Mouse (Mus musculus) midbrain, embryonic 10.5 days (tissue): Measurements from ENCODE around the gene Ccl6. TPM values are rescaled to one million over a fixed set of nuclear protein-coding genes. Genes with fewer than 3 reads are reported as not detected.
"Not testable (repeated sequence)": the region's sequence is repeated elsewhere in the genome, so short reads cannot be mapped to it uniquely, and the experiment has no call there.

Experiments
- DNase-seq: peaks from one replicate; pipeline ENCODE4 v3.0.0-alpha.2; 2017; ENCODE audit warnings: low spot score
- H3K27ac ChIP-seq: fragments of 300-500 bp; sonication (generic); replicated peaks from 2 replicates; pipeline ENCODE4 v1.5.1; 2016; ENCODE audit warnings: mild to moderate bottlenecking
- H3K27me3 ChIP-seq: fragments of 300-500 bp; sonication (generic); 2 replicates; pipeline ENCODE4 v1.6.1; 2016; ENCODE audit warnings: low read depth, mild to moderate bottlenecking; ENCODE audit not compliant: poor library complexity, severe bottlenecking
- H3K36me3 ChIP-seq: fragments of 300-500 bp; sonication (generic); 2 replicates; pipeline ENCODE4 v1.6.1; 2016; ENCODE audit warnings: mild to moderate bottlenecking, moderate library complexity
- H3K4me1 ChIP-seq: fragments of 300-500 bp; sonication (generic); 2 replicates; pipeline ENCODE4 v1.6.1; 2016
- H3K4me3 ChIP-seq: fragments of 300-500 bp; sonication (generic); 2 replicates; pipeline ENCODE4 v1.5.1; 2016; ENCODE audit warnings: mild to moderate bottlenecking, moderate library complexity
- H3K9me3 ChIP-seq: fragments of 300-500 bp; sonication (generic); replicated peaks from 2 replicates; pipeline ENCODE4 v1.6.1; 2016; ENCODE audit warnings: mild to moderate bottlenecking
- WGBS: fragments of 180-500 bp; shearing (Covaris S2); methylation state at CpG from one replicate; pipeline ENCODE4 v1.1.7; 2016; 5-methylcytosine and 5-hydroxymethylcytosine counted together
- polyA plus RNA-seq: library from polyadenylated mRNA; unstranded; fragments of >200 nt; fragmentation: Nextera tagmentation; extraction: Ambion mirVana; gene quantifications from 2 replicates; pipeline ENCODE4 v1.2.1, GENCODE M21; 2016

Ccl6 gene
- polyA plus RNA-seq, 1 experiment from 2014 or later, result 2.1 TPM

- WGBS, result 84% methylated on average over 3 of the region's 3 CpGs
- no peaks in the 10 kb centered on the region for H3K9me3 ChIP-seq
Measured at GRCm38 (mm10) chr11:83568786-83569185, 24.1 kb downstream of the Ccl6 start.

DNA sequence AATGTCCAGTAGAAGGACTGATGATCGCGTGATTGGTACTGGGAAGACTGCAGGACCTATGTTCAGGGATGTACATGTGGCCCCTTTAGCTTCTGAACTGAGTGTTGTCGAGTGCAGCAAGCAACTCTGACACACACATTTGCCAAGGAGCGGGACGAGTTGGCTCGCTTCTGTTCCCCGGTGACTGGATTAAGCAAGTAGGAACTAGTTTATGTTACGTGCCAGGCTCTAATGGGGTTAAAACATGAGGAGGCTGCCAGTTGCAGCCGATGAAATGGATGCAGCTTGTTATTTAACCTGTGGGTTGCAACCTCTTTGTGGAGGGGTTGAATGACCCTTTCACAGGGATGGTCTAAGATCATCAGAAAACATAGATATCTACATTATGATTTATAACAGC is 24.8 kb downstream of the Ccl6 start:
- 94% methylated on average over 9 of the region's 9 CpGs for WGBS
- Histone ChIP-seq H3K4me1 (no peaks in the 10 kb centered on the region), H3K27ac (no peak overlapping the region), H3K27me3 (no peaks in the 10 kb centered on the region), H3K4me3 (no peak overlapping the region), H3K36me3 (no peaks in the 10 kb centered on the region), H3K9me3 (no peaks in the 10 kb centered on the region)
- DNase-seq, result no peak

More at GRCm38 (mm10) chr11:83568786-83569185, 24.1 kb downstream of the Ccl6 start:
- DNase-seq, result peak; percentile 3
- no peak overlapping the region for H3K4me3 ChIP-seq
- H3K36me3 ChIP-seq, result no peaks in the 10 kb centered on the region
- no peaks in the 10 kb centered on the region for H3K27me3 ChIP-seq
- H3K27ac ChIP-seq, result no peak overlapping the region
- H3K4me1 ChIP-seq, result no peaks in the 10 kb centered on the region

DNA sequence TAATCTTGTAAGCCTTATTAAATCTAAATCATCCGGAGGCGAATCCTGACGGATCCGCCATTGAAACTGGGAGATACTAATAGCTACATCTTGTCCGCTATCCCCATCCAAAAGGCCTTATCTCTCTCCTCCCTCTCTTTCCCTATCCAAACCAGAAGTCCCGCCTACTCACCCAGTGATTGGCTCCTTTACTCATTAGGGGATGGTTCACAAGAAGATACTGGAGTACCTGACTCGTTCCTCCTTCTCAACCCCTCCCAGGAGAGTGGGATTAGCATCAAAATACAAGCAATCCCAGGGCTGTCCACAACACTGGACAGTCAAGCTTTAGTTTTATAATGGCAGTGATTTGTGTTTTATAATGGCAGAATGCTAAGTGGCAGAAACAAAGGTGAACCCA is 25.6 kb downstream of the Ccl6 start:
- Histone ChIP-seq H3K27ac (no peak overlapping the region), H3K4me1 (no peaks in the 10 kb centered on the region), H3K27me3 (no peaks in the 10 kb centered on the region), H3K4me3 (no peak overlapping the region), H3K36me3 (no peaks in the 10 kb centered on the region), H3K9me3 (no peaks in the 10 kb centered on the region)
- 65% methylated on average over 7 of the region's 7 CpGs for WGBS
- no peak for DNase-seq

GRCm38 (mm10) chr11:83566617-83567016 is 26.3 kb downstream of the Ccl6 start:
- Histone ChIP-seq H3K4me3 (no peak overlapping the region), H3K27ac (no peak overlapping the region), H3K27me3 (no peaks in the 10 kb centered on the region), H3K36me3 (no peaks in the 10 kb centered on the region), H3K4me1 (no peaks in the 10 kb centered on the region), H3K9me3 (no peaks in the 10 kb centered on the region)
- DNase-seq, result no peak

DNA sequence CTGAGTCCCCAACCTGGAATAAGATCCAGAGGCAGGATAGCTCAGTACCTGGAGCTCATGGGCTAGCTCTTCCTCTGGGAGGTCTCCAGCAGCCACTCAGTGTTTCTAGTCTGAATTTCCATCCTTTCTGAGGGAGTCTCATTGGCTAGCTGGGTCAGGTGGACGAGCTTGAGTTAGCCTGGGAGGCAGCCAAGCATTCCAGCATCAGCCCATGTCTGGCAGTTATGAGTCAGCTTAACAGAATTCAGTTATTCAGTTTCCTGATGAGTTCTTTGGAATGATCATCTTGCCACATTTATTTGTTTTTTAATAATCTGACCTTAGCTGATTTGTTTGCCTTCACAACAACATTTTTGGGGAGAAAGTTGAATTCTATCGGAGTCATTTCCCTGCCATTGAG is 29.1 kb downstream of the Ccl6 start:
- WGBS, result 81% methylated on average over 2 of the region's 2 CpGs
- no peak overlapping the region for H3K4me3 ChIP-seq
- 0 out of 2 replicates have a peak, but pooled peaks cover 3% of the 10 kb centered on the region for H3K4me1 ChIP-seq
- DNase-seq, result no peak
- H3K27me3 ChIP-seq, result no peaks in the 10 kb centered on the region
- H3K36me3 ChIP-seq, result no peaks in the 10 kb centered on the region
- no peak overlapping the region for H3K27ac ChIP-seq
- H3K9me3 ChIP-seq, result no peaks in the 10 kb centered on the region

GRCm38 (mm10) chr11:83562311-83562887 is 30.5 kb downstream of the Ccl6 start:
- Histone ChIP-seq H3K36me3 (no peaks in the 10 kb centered on the region), H3K4me3 (no peak overlapping the region), H3K27ac (no peak overlapping the region), H3K27me3 (no peaks in the 10 kb centered on the region), H3K4me1 (0 out of 2 replicates have a peak, but pooled peaks cover 3% of the 10 kb centered on the region), H3K9me3 (no peaks in the 10 kb centered on the region)
- WGBS, result 82% methylated on average over 6 of the region's 6 CpGs
- no peak for DNase-seq

- Histone ChIP-seq H3K4me3 (no peak overlapping the region), H3K9me3 (no peaks in the 10 kb centered on the region), H3K4me1 (peaks cover 12% of the 10 kb centered on the region; the same call in 1 of the 2 replicates), H3K36me3 (no peaks in the 10 kb centered on the region), H3K27me3 (no peaks in the 10 kb centered on the region), H3K27ac (no peak overlapping the region)
- no peak for DNase-seq
- WGBS, result 81% methylated on average over 6 of the region's 6 CpGs
Measured at GRCm38 (mm10) chr11:83560405-83560804, 32.5 kb downstream of the Ccl6 start.

GRCm38 (mm10) chr11:83557074-83557473 is 35.8 kb downstream of the Ccl6 start:
- Histone ChIP-seq H3K4me3 (no peak overlapping the region), H3K36me3 (no peaks in the 10 kb centered on the region), H3K9me3 (no peaks in the 10 kb centered on the region), H3K4me1 (peaks cover 12% of the 10 kb centered on the region; the same call in 1 of the 2 replicates), H3K27ac (no peak overlapping the region), H3K27me3 (no peaks in the 10 kb centered on the region)
- no peak for DNase-seq
- 54% methylated on average over 10 of the region's 10 CpGs for WGBS

DNA sequence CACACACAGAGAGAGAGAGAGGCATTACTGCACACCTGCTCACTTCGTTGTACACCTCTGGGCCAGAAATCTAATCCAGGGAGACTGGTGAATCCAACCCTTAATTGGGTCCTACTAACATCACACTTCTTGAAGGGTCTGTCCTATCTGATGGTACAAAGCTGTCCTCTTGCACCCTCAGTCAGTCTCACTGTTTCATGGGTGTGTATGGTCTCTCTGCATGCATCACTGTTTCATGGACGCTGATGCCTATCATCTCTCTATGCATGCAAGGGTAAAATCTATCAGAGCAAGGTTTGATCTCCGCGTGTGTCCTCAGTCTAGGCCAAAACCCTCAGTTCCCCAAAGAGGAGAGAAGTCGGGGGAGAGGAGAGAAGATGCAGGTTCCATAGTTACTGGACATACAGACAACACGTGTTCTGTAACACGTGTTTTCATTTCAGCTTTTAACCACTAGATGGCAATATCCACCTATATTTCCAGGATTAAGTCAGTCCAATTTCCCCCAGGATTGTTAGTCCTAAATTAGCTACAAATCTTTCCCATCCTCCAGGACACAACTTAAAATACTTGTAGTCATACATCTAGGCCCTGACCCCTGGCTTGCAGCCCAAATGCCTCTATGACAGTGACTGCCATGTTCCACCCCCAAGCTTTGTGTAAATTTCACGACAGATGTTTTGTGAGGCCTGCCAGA is 36.7 kb downstream of the Ccl6 start:
- DNase-seq, result peak; percentile 22
- H3K36me3 ChIP-seq, result no peaks in the 10 kb centered on the region
- WGBS, result 34% methylated on average over 8 of the region's 8 CpGs
- peaks cover 12% of the 10 kb centered on the region; the same call in 1 of the 2 replicates for H3K4me1 ChIP-seq
- no peaks in the 10 kb centered on the region for H3K27me3 ChIP-seq
- H3K4me3 ChIP-seq, result no peak overlapping the region
- H3K27ac ChIP-seq, result no peak overlapping the region
- no peaks in the 10 kb centered on the region for H3K9me3 ChIP-seq

GRCm38 (mm10) chr11:83551668-83552067 is 41.2 kb downstream of the Ccl6 start:
- no peak for DNase-seq
- H3K36me3 ChIP-seq, result no peaks in the 10 kb centered on the region
- peaks cover 3% of the 10 kb centered on the region; the same call in 1 of the 2 replicates for H3K4me1 ChIP-seq
- H3K9me3 ChIP-seq, result no peaks in the 10 kb centered on the region
- WGBS, result 85% methylated on average over 5 of the region's 5 CpGs
- H3K27me3 ChIP-seq, result no peaks in the 10 kb centered on the region
- no peak overlapping the region for H3K27ac ChIP-seq
- no peak overlapping the region for H3K4me3 ChIP-seq

- H3K9me3 ChIP-seq, DNase-seq, H3K4me3 ChIP-seq, H3K4me1 ChIP-seq, H3K27me3 ChIP-seq, H3K36me3 ChIP-seq, H3K27ac ChIP-seq: not testable (repeated sequence)
- WGBS, result 91% methylated on average over 7 of the region's 7 CpGs
Measured at GRCm38 (mm10) chr11:83551037-83551436, 41.9 kb downstream of the Ccl6 start.

GRCm38 (mm10) chr11:83550186-83550632 is 42.7 kb downstream of the Ccl6 start:
- H3K9me3 ChIP-seq, result no peaks in the 10 kb centered on the region
- no peak overlapping the region for H3K4me3 ChIP-seq
- no peak for DNase-seq
- no peaks in the 10 kb centered on the region for H3K36me3 ChIP-seq
- H3K27ac ChIP-seq, result no peak overlapping the region
- no peaks in the 10 kb centered on the region for H3K4me1 ChIP-seq
- WGBS, result 97% methylated on average over 5 of the region's 5 CpGs
- H3K27me3 ChIP-seq, result no peaks in the 10 kb centered on the region

DNA sequence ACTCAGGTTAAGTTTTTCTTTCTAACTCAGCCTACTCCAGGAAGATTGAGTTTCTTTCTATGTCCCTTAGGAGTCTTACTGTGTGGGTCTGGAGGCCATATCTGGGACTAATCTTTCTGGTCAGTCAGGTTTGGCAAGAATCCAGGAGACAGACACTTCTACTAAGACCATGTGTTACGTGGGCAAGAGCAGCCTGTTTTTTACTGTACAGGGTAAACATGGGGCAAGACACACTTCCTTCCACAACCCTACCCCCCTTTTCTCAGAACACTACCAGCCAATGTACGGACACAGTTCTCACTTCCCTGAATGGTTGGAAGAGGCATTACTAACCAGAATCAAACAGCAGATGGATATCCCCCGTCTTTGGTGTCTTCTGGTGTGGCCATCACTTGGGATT is 48.7 kb downstream of the Ccl6 start:
- no peaks in the 10 kb centered on the region for H3K36me3 ChIP-seq
- no peak overlapping the region for H3K27ac ChIP-seq
- no peaks in the 10 kb centered on the region for H3K9me3 ChIP-seq
- no peaks in the 10 kb centered on the region for H3K4me1 ChIP-seq
- DNase-seq, result no peak
- H3K4me3 ChIP-seq, result no peak overlapping the region
- no peaks in the 10 kb centered on the region for H3K27me3 ChIP-seq
- WGBS, result 85% methylated on average over 3 of the region's 3 CpGs
